Mouse (Mus musculus) lung, postnatal 0 days (tissue): Measurements from ENCODE around the gene Slc25a27.

Experiments used
- CTCF ChIP-seq: IDR thresholded peaks from 2 replicates; pipeline ENCODE4 v1.5.1; 2016; ENCODE audit warnings: antibody characterized with exemption, mild to moderate bottlenecking
- EP300 ChIP-seq: IDR thresholded peaks from 2 replicates; pipeline ENCODE4 v1.6.1; 2016; ENCODE audit warnings: antibody characterized with exemption, mild to moderate bottlenecking, control low read depth

- no peak for TF ChIP-seq EP300
- TF ChIP-seq CTCF = no peak
Measured at GRCm38 (mm10) chr17:43643191-43643590, 23.8 kb downstream of the Slc25a27 start.
